Mouse (Mus musculus) CH12.LX (cell line): ENCODE data around the gene Glis1.

Experiments
- CTCF ChIP-seq, 2 experiments: IDR thresholded peaks in 1 of 2; conservative IDR thresholded peaks in 1 of 2; 2 replicates each; pipeline ENCODE4 v1.5.1; 2011 to 2012; ENCODE audit warnings: low read depth in 2 of 2, low read length in 2 of 2, improper control_type of control experiment in 1 of 2, inconsistent platforms in 1 of 2, mild to moderate bottlenecking in 1 of 2, moderate library complexity in 1 of 2
- EP300 ChIP-seq: IDR thresholded peaks from 2 replicates; pipeline ENCODE4 v1.6.1; 2011; ENCODE audit warnings: low read length, improper control_type of control experiment
- JUN ChIP-seq: IDR thresholded peaks from 2 replicates; pipeline ENCODE4 v1.6.1; 2011; ENCODE audit warnings: low read depth, mild to moderate bottlenecking, low read length, improper control_type of control experiment, moderate library complexity; ENCODE audit not compliant: insufficient read depth
- MAX ChIP-seq: IDR thresholded peaks from 2 replicates; pipeline ENCODE4 v1.6.1; 2011; ENCODE audit warnings: low read length, improper control_type of control experiment
- MAZ ChIP-seq: IDR thresholded peaks from 2 replicates; pipeline ENCODE4 v1.6.1; 2012; ENCODE audit warnings: low read depth, mild to moderate bottlenecking, inconsistent platforms, low read length, improper control_type of control experiment, moderate library complexity
- MEF2A ChIP-seq: IDR thresholded peaks from 2 replicates; pipeline ENCODE4 v1.6.1; 2014; ENCODE audit warnings: low read depth, mild to moderate bottlenecking, inconsistent platforms, low read length, improper control_type of control experiment, borderline replicate concordance
- POLR2A ChIP-seq: IDR thresholded peaks from 2 replicates; pipeline ENCODE4 v1.6.1; 2011; ENCODE audit warnings: low read depth, mild to moderate bottlenecking, improper control_type of control experiment, low read length
- SIN3A ChIP-seq: IDR thresholded peaks from 2 replicates; pipeline ENCODE4 v1.6.1; 2012; ENCODE audit warnings: low read length, improper control_type of control experiment, inconsistent platforms
- TCF12 ChIP-seq: IDR thresholded peaks from 2 replicates; pipeline ENCODE4 v1.6.1; 2014; ENCODE audit warnings: low read depth, mild to moderate bottlenecking, inconsistent platforms, low read length, improper control_type of control experiment
- ZKSCAN1 ChIP-seq: IDR thresholded peaks from 2 replicates; pipeline ENCODE4 v1.6.1; 2012; ENCODE audit warnings: low read depth, inconsistent platforms, low read length, improper control_type of control experiment, borderline replicate concordance

- TF ChIP-seq CTCF (conservative IDR thresholded peaks at IDR 0.05 in 1 of 2, IDR thresholded peaks at IDR 0.05 in 1 of 2; ENCODE audit: low read depth in 2 of 2, low read length in 2 of 2) (no peak), POLR2A (no peak), JUN (no peak), EP300 (no peak), MAX (no peak), ZKSCAN1 (no peak), MEF2A (no peak), MAZ (no peak), SIN3A (no peak), TCF12 (no peak)
These were observed 48.1 kb downstream of the Glis1 start for GRCm38 (mm10) chr4:107482541-107482940.
